Mouse (Mus musculus) MEL (cell line): ENCODE results near the gene Clca2. TPM values are rescaled to one million over a fixed set of nuclear protein-coding genes. Genes with fewer than 3 reads are reported as not detected.
A peak's percentile ranks its signal among the peaks of the same experiment; 100 is the strongest.

Experiments used
- DNase-seq: peaks from one replicate; pipeline ENCODE4 v3.0.0; 2011; ENCODE audit warnings: low read depth, low spot score
- H3K27ac ChIP-seq: 2 replicates; pipeline ENCODE4 v1.5.1; 2012; ENCODE audit warnings: low read depth, mild to moderate bottlenecking, control low read depth, low read length, moderate library complexity; ENCODE audit not compliant: control insufficient read depth
- H3K27me3 ChIP-seq, 2 experiments: fragments of 150-350 bp in 1 of 2; sonication (generic) in 1 of 2; 2 replicates each; pipeline ENCODE4 v1.6.1; 2012; ENCODE audit warnings: low read length in 2 of 2, mild to moderate bottlenecking in 2 of 2, improper control_type of control experiment in 1 of 2, moderate library complexity in 1 of 2; ENCODE audit not compliant: insufficient read depth in 2 of 2, control insufficient read depth in 1 of 2
- H3K36me3 ChIP-seq, 2 experiments: 2 replicates each; pipeline ENCODE4 v1.6.1; 2012 to 2014; ENCODE audit warnings: low read length in 2 of 2, improper control_type of control experiment in 1 of 2, inconsistent platforms in 1 of 2, mild to moderate bottlenecking in 1 of 2; ENCODE audit not compliant: insufficient read depth in 2 of 2, control insufficient read depth in 1 of 2
- H3K4me1 ChIP-seq, 2 experiments: fragments of 150-350 bp in 1 of 2; sonication (generic) in 1 of 2; 2 replicates each; pipeline ENCODE4 v1.6.1; 2012; ENCODE audit warnings: low read length in 2 of 2, improper control_type of control experiment in 1 of 2, mild to moderate bottlenecking in 1 of 2; ENCODE audit not compliant: insufficient read depth in 2 of 2, control insufficient read depth in 1 of 2
- H3K4me3 ChIP-seq, 2 experiments: fragments of 150-350 bp in 1 of 2; sonication (generic) in 1 of 2; 2 replicates each; pipeline ENCODE4 v1.5.1; 2012; ENCODE audit warnings: low read depth in 2 of 2, low read length in 2 of 2, mild to moderate bottlenecking in 2 of 2, moderate library complexity in 2 of 2, control low read depth in 1 of 2, improper control_type of control experiment in 1 of 2; ENCODE audit not compliant: control insufficient read depth in 1 of 2, insufficient read depth in 1 of 2
- H3K79me2 ChIP-seq: 2 replicates; pipeline ENCODE4 v1.6.1; 2012; ENCODE audit warnings: mild to moderate bottlenecking, low read length, moderate library complexity; ENCODE audit not compliant: control insufficient read depth, poor library complexity, insufficient read depth
- H3K9ac ChIP-seq: 2 replicates; pipeline ENCODE4 v1.6.1; 2012; ENCODE audit warnings: low read depth, mild to moderate bottlenecking, control low read depth, low read length, moderate library complexity; ENCODE audit not compliant: control insufficient read depth, poor library complexity, severe bottlenecking
- H3K9me3 ChIP-seq: fragments of 150-350 bp; sonication (generic); replicated peaks from 2 replicates; pipeline ENCODE4 v1.6.1; 2012; ENCODE audit warnings: mild to moderate bottlenecking, low read length, improper control_type of control experiment, moderate library complexity; ENCODE audit not compliant: insufficient read depth
- CHD1 ChIP-seq: IDR thresholded peaks from 2 replicates; pipeline ENCODE4 v1.6.1; 2012; ENCODE audit warnings: low read depth, mild to moderate bottlenecking, inconsistent platforms, low read length, improper control_type of control experiment
- CTCF ChIP-seq, 3 experiments: IDR thresholded peaks in 2 of 3; conservative IDR thresholded peaks in 1 of 3; 2 replicates each; pipeline ENCODE4 v1.5.1; 2011 to 2012; ENCODE audit warnings: low read length in 3 of 3, low read depth in 2 of 3, mild to moderate bottlenecking in 2 of 3, improper control_type of control experiment in 1 of 3, inconsistent platforms in 1 of 3, mixed read lengths in 1 of 3, moderate library complexity in 1 of 3; ENCODE audit not compliant: control insufficient read depth in 1 of 3, insufficient read depth in 1 of 3, poor library complexity in 1 of 3, severe bottlenecking in 1 of 3
- E2F4 ChIP-seq: IDR thresholded peaks from 2 replicates; pipeline ENCODE4 v1.6.1; 2011; ENCODE audit warnings: low read depth, low read length, improper control_type of control experiment, borderline replicate concordance
- ETS1 ChIP-seq: IDR thresholded peaks from 2 replicates; pipeline ENCODE4 v1.6.1; 2012; ENCODE audit warnings: low read depth, mild to moderate bottlenecking, inconsistent platforms, low read length, improper control_type of control experiment, moderate library complexity
- MAX ChIP-seq: IDR thresholded peaks from 2 replicates; pipeline ENCODE4 v1.6.1; 2011; ENCODE audit warnings: low read length, improper control_type of control experiment
- MAZ ChIP-seq: IDR thresholded peaks from 2 replicates; pipeline ENCODE4 v1.6.1; 2012; ENCODE audit warnings: low read depth, mild to moderate bottlenecking, inconsistent platforms, low read length, improper control_type of control experiment
- POLR2AphosphoS5 ChIP-seq: IDR thresholded peaks from 2 replicates; pipeline ENCODE4 v1.6.1; 2012; ENCODE audit warnings: low read depth, borderline replicate concordance, mild to moderate bottlenecking, inconsistent platforms, low read length, moderate library complexity, mixed read lengths
- RAD21 ChIP-seq: IDR thresholded peaks from 2 replicates; pipeline ENCODE4 v1.6.1; 2011; ENCODE audit warnings: mild to moderate bottlenecking, low read depth, low read length, improper control_type of control experiment
- TBP ChIP-seq: IDR thresholded peaks from 2 replicates; pipeline ENCODE4 v1.8.0; 2011; ENCODE audit warnings: low read depth, low read length, improper control_type of control experiment
- TCF12 ChIP-seq: IDR thresholded peaks from 2 replicates; pipeline ENCODE4 v1.6.1; 2014; ENCODE audit warnings: low read depth, mild to moderate bottlenecking, inconsistent platforms, low read length, improper control_type of control experiment, moderate library complexity
- USF1 ChIP-seq: IDR thresholded peaks from 2 replicates; pipeline ENCODE4 v1.6.1; 2014; ENCODE audit warnings: low read depth, mild to moderate bottlenecking, inconsistent platforms, low read length, improper control_type of control experiment, moderate library complexity
- USF2 ChIP-seq, 2 experiments: IDR thresholded peaks; 2 replicates each; pipeline ENCODE4 v1.6.1; 2011 to 2012; ENCODE audit warnings: improper control_type of control experiment in 2 of 2, low read length in 2 of 2, borderline replicate concordance in 1 of 2, inconsistent platforms in 1 of 2, low read depth in 1 of 2, mild to moderate bottlenecking in 1 of 2; ENCODE audit not compliant: insufficient read depth in 1 of 2
- ZMIZ1 ChIP-seq: IDR thresholded peaks from 2 replicates; pipeline ENCODE4 v1.6.1; 2012; ENCODE audit warnings: low read depth, mild to moderate bottlenecking, inconsistent platforms, low read length, improper control_type of control experiment, moderate library complexity
- polyA plus RNA-seq, 2 experiments: library from polyadenylated mRNA; stranded (reverse) in 1 of 2; unstranded in 1 of 2; fragments of >175 nt in 1 of 2; fragments of >200 nt in 1 of 2; gene quantifications; 2 replicates each; pipeline versions ENCODE4 v1.2.1 to v1.2.4; 2012; ENCODE audit warnings: low replicate concordance in 2 of 2, low read depth in 1 of 2; ENCODE audit not compliant: insufficient read length in 2 of 2, insufficient read depth in 1 of 2, missing spikeins in 1 of 2
- total RNA-seq: library from RNA; depleted of rRNA; stranded (reverse); fragments of 300-350 nt; gene quantifications from 2 replicates; pipeline ENCODE4 v1.2.3, GENCODE M21; 2012

Gene Clca2
- total and polyA plus RNA-seq, 3 experiments: not detected

- Histone ChIP-seq H3K4me1 (no peaks in the 10 kb centered on the region; a peak in 1 of 4 replicates), H3K79me2 (no peaks in the 10 kb centered on the region), H3K4me3 (no peak overlapping the region), H3K27ac (no peak overlapping the region), H3K9ac (no peak overlapping the region), H3K27me3 (no peaks in the 10 kb centered on the region), H3K9me3 (no peaks in the 10 kb centered on the region), H3K36me3 (peaks cover 0 to 4% of the 10 kb centered on the region in 2 experiments; a peak in 1 of 4 replicates)
- no peak for DNase-seq
- no peak for TF ChIP-seq MAX
- no peak for TF ChIP-seq MAZ
- no peak for TF ChIP-seq TCF12
- no peak for TF ChIP-seq POLR2AphosphoS5
- TF ChIP-seq ETS1: no peak
- no peak for TF ChIP-seq USF2 (IDR thresholded peaks at IDR 0.05; ENCODE audit: borderline replicate concordance in 1 of 2, insufficient read depth in 1 of 2, low read depth in 1 of 2, low read length in 2 of 2)
- TF ChIP-seq RAD21: no peak
These were observed 27.4 kb upstream of the Clca2 start for GRCm38 (mm10) chr3:145126618-145127017.

DNA sequence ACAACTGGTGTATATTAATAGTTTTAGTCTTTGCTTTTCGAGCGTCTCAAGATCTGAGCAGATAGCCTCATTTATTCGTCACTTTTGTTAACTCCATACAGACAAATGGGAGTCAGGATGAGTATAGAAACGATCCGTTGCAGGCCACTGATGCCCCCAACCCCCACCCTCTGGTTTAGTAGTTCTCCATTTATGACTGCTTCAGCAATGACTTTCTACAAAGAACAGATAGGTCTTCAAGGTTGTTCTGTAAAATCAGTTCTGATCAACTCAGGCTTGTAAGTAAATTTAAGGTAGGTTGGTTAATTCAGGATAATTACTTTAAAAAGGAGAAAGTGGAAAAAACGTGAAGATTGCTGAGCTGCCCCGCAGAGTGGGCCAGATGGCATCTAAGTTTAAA lies 20.2 kb upstream of the Clca2 start:
- Histone ChIP-seq H3K4me3 (peak overlapping the region; percentile 90 to 99), H3K27me3 (no peaks in the 10 kb centered on the region), H3K9ac (peak overlapping the region; percentile 99), H3K4me1 (peaks cover 2 to 19% of the 10 kb centered on the region in 2 experiments; a peak in 2 of 4 replicates), H3K79me2 (peaks cover 2% of the 10 kb centered on the region; the same call in 1 of the 2 replicates), H3K36me3 (peaks cover 0 to 19% of the 10 kb centered on the region in 2 experiments; a peak in 3 of 4 replicates), H3K9me3 (no peaks in the 10 kb centered on the region), H3K27ac (peak overlapping the region; percentile 80)
- TF ChIP-seq USF1 (no peak), E2F4 (no peak), TBP (0 out of 2 replicates have a peak, but pooled peaks have one; percentile 26), ZMIZ1 (no peak), CHD1 (no peak)
- peak; percentile 55 for DNase-seq

DNA sequence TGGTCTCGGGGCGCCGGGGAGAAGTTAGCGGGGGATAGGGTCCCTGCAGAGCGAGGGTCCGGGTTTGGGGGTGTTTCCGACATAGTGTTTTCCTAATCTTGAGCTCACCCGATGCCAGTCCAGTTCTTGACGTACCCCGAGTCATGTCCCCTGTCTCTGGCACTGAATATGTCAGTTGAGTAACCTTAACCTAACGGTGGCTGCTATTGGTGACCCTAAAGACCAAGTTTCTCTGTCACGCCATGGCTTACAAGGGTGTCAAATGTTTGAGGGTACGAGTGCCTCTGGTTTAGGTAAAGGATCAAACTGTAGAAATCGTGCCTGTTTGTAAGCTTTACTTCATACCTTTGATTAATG lies 19.7 kb upstream of the Clca2 start:
- Histone ChIP-seq H3K79me2 (peaks cover 2% of the 10 kb centered on the region; the same call in 1 of the 2 replicates), H3K4me3 (peak overlapping the region; percentile 90 to 99), H3K27ac (peak overlapping the region; percentile 80), H3K9ac (peak overlapping the region; percentile 99)
- TF ChIP-seq CTCF (IDR thresholded peaks at IDR 0.05 in 2 of 3, conservative IDR thresholded peaks at IDR 0.05 in 1 of 3; ENCODE audit: control insufficient read depth in 1 of 3, insufficient read depth in 1 of 3, low read depth in 2 of 3, low read length in 3 of 3, poor library complexity in 1 of 3, severe bottlenecking in 1 of 3): no peak
- 0 out of 2 replicates have a peak, but pooled peaks have one; percentile 13 for TF ChIP-seq CHD1
- peak; percentile 59 for TF ChIP-seq MAX
- TF ChIP-seq, all 39 proteins: peak for 2
- H3K36me3 ChIP-seq: peaks cover 0 to 19% of the 10 kb centered on the region in 2 experiments; a peak in 2 of 4 replicates
- H3K4me1 ChIP-seq: peaks cover 2 to 19% of the 10 kb centered on the region in 2 experiments; a peak in 2 of 4 replicates
- DNase-seq: no peak
- H3K9me3 ChIP-seq: no peaks in the 10 kb centered on the region
- H3K27me3 ChIP-seq: no peaks in the 10 kb centered on the region
